Mouse (Mus musculus): Measurements from ENCODE around the gene Neurl2. TPM values are rescaled to one million over a fixed set of nuclear protein-coding genes. Genes with fewer than 3 reads are reported as not detected.
A peak's percentile ranks its signal among the peaks of the same experiment; 100 is the strongest.

Neurl2 gene
- polyA plus RNA-seq, 2 experiments: 0.70 to 1.0 TPM

DNA sequence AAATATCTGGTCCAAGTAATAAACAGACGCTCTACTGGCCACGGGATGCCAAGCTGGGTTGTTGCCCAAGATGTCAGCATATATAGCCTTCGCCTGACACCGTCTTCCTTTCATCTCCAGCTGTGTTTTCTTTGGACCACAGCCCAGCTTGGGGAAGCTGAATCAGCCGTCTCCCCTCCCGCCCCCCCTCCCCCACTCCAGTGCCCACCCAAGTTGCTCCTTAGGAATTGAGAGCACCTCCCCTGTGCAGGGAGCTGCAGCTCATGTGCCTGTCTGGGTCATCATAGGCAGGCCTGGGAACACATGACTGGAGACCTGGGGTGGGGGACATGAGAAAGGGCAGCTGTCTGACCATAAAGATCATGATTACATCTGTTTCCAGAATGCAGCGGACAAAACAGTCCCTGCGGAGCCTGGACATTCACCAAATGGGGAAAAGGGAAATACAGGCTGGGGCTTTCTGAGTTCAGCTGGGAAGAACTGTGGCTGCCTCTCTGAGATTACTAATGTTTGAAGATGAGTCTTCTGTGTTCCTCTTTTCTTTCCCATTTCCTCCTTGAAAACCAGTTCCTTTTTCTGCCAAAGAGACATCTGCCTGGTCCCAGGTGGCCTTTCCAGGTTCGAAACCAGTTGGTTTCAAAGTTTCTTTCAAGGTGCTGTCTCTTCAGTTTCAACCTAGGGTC, 29.1 kb upstream of the Neurl2 start:
- ATAC-seq (ENCODE audit: insufficient read depth): no peak
- no peak for TF ChIP-seq EP300 (IDR thresholded peaks at IDR 0.05; ENCODE audit: low read depth)
- TF ChIP-seq CTCF (IDR thresholded peaks at IDR 0.05; ENCODE audit: low read depth): no peak

DNA sequence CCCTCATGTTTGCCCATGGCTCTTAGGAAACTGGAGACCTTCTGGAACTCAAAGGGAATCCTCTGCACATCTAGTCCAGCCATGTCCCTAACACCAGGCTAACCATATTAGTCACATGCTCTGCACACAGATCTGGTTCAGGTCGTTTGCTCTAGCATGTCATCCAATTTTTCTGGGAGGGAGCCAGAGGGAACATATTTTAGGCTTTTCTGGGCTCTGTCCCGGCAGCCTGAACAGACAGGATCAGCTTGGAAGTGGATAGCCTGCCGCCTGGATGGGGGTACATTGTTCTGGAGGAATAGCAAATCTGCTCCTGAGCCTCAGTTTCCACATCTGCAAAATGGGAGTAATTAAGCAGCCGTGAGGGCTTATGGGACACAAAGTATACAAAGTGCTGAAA, 27.8 kb upstream of the Neurl2 start:
- TF ChIP-seq EP300 (IDR thresholded peaks at IDR 0.05; ENCODE audit: low read depth) (no peak), CTCF (IDR thresholded peaks at IDR 0.05; ENCODE audit: low read depth) (no peak)
- DNase-seq (ENCODE audit: low read depth in 3 of 3, low spot score in 3 of 3) (no peak), ATAC-seq (ENCODE audit: insufficient read depth) (no peak)
- 54% methylated on average over 4 of the region's 4 CpGs for WGBS (ENCODE audit: insufficient replicate concordance)
- Histone ChIP-seq H3K9me3 (ENCODE audit: control insufficient read depth, low read length) (no peaks in the 10 kb centered on the region), H3K36me3 (replicated peaks; ENCODE audit: control insufficient read depth, insufficient read depth, low read depth) (no peaks in the 10 kb centered on the region), H3K27ac (no peak overlapping the region), H3K27me3 (ENCODE audit: control insufficient read depth, insufficient read depth, low read length) (peaks cover 34% of the 10 kb centered on the region), H3K4me3 (ENCODE audit: insufficient read depth in 1 of 2, low read depth in 2 of 2, low read length in 2 of 2) (no peak overlapping the region), H3K9ac (replicated peaks) (no peak overlapping the region), H3K4me1 (replicated peaks; ENCODE audit: control insufficient read depth in 2 of 2, insufficient read depth in 2 of 2, low read length in 1 of 2) (peaks cover 0 to 7% of the 10 kb centered on the region in 2 experiments; a peak in 2 of 4 replicates), H3K4me2 (ENCODE audit: low read depth) (no peak overlapping the region)

More for the DNA sequence above, 29.1 kb upstream of the Neurl2 start:
- H3K9me3 ChIP-seq (ENCODE audit: control insufficient read depth, low read length): no peaks in the 10 kb centered on the region
- no peak overlapping the region for H3K4me3 ChIP-seq (ENCODE audit: insufficient read depth in 1 of 2, low read depth in 2 of 2, low read length in 2 of 2)
- peaks cover 22% of the 10 kb centered on the region for H3K27me3 ChIP-seq (ENCODE audit: control insufficient read depth, insufficient read depth, low read length)
- H3K27ac ChIP-seq: no peak overlapping the region
- no peak for DNase-seq (ENCODE audit: low read depth in 3 of 3, low spot score in 3 of 3)
- H3K4me2 ChIP-seq (ENCODE audit: low read depth): no peak overlapping the region
- peaks cover 0 to 14% of the 10 kb centered on the region in 2 experiments; a peak in 2 of 4 replicates for H3K4me1 ChIP-seq (replicated peaks; ENCODE audit: control insufficient read depth in 2 of 2, insufficient read depth in 2 of 2, low read length in 1 of 2)
- WGBS (ENCODE audit: insufficient replicate concordance): 37% methylated on average over 9 of the region's 9 CpGs
- no peak overlapping the region for H3K9ac ChIP-seq (replicated peaks)
- no peaks in the 10 kb centered on the region for H3K36me3 ChIP-seq (replicated peaks; ENCODE audit: control insufficient read depth, insufficient read depth, low read depth)

GRCm38 (mm10) chr2:164859640-164860432, 26.6 kb upstream of the Neurl2 start:
- H3K27ac ChIP-seq: no peak overlapping the region

GRCm38 (mm10) chr2:164859155-164859554, 25.9 kb upstream of the Neurl2 start:
- Histone ChIP-seq H3K9ac (replicated peaks) (no peak overlapping the region), H3K4me3 (ENCODE audit: insufficient read depth in 1 of 2, low read depth in 2 of 2, low read length in 2 of 2) (no peak overlapping the region), H3K27me3 (ENCODE audit: control insufficient read depth, insufficient read depth, low read length) (peaks cover 45% of the 10 kb centered on the region), H3K27ac (no peak overlapping the region), H3K9me3 (ENCODE audit: control insufficient read depth, low read length) (no peaks in the 10 kb centered on the region), H3K36me3 (replicated peaks; ENCODE audit: control insufficient read depth, insufficient read depth, low read depth) (no peaks in the 10 kb centered on the region), H3K4me2 (ENCODE audit: low read depth) (peak overlapping the region; percentile 18), H3K4me1 (replicated peaks; ENCODE audit: control insufficient read depth in 2 of 2, insufficient read depth in 2 of 2, low read length in 1 of 2) (peaks cover 0 to under 1% of the 10 kb centered on the region in 2 experiments; a peak in 2 of 4 replicates)
- ATAC-seq (ENCODE audit: insufficient read depth) (no peak), DNase-seq (ENCODE audit: low read depth in 3 of 3, low spot score in 3 of 3) (no peak)
- TF ChIP-seq EP300 (IDR thresholded peaks at IDR 0.05; ENCODE audit: low read depth) (no peak), CTCF (IDR thresholded peaks at IDR 0.05; ENCODE audit: low read depth) (no peak)
- 30% methylated on average over 2 of the region's 2 CpGs for WGBS (ENCODE audit: insufficient replicate concordance)

More at GRCm38 (mm10) chr2:164859640-164860432, 26.6 kb upstream of the Neurl2 start:
- 40% methylated on average over 9 of the region's 9 CpGs for WGBS (ENCODE audit: insufficient replicate concordance)
- no peaks in the 10 kb centered on the region for H3K36me3 ChIP-seq (replicated peaks; ENCODE audit: control insufficient read depth, insufficient read depth, low read depth)
- peaks cover 44% of the 10 kb centered on the region for H3K27me3 ChIP-seq (ENCODE audit: control insufficient read depth, insufficient read depth, low read length)
- H3K9ac ChIP-seq (replicated peaks): no peak overlapping the region
- peak overlapping the region; percentile 18 for H3K4me2 ChIP-seq (ENCODE audit: low read depth)
- H3K4me3 ChIP-seq (ENCODE audit: insufficient read depth in 1 of 2, low read depth in 2 of 2, low read length in 2 of 2): no peak overlapping the region
- ATAC-seq (ENCODE audit: insufficient read depth) (peak; percentile 60), DNase-seq (ENCODE audit: low read depth in 3 of 3, low spot score in 3 of 3) (peak in 1 of 3 experiments; percentile 26)
- no peak for TF ChIP-seq EP300 (IDR thresholded peaks at IDR 0.05; ENCODE audit: low read depth)
- TF ChIP-seq CTCF (IDR thresholded peaks at IDR 0.05; ENCODE audit: low read depth): no peak
- H3K4me1 ChIP-seq (replicated peaks; ENCODE audit: control insufficient read depth in 2 of 2, insufficient read depth in 2 of 2, low read length in 1 of 2): peaks cover 0 to 6% of the 10 kb centered on the region in 2 experiments; a peak in 2 of 4 replicates
- no peaks in the 10 kb centered on the region for H3K9me3 ChIP-seq (ENCODE audit: control insufficient read depth, low read length)

All from liver, embryonic 14.5 days (tissue).